ENCODE assay signal across 30 mouse cellular contexts in genomic region chr9:42279676-42280075, GRCm38 (mm10). TPM values are rescaled to one million over a fixed set of nuclear protein-coding genes. Genes with fewer than 3 reads are reported as not detected.
DNase-seq lines count a peak whose midpoint lies in the region; ATAC-seq and TF ChIP-seq lines count a peak whose summit lies in the region.
"Had no signal": no experiment of that assay in that cellular context is flagged by ENCODE, and none has a peak within 500 bp of the region (broad histone marks: within the 10 kb centered on the region; RNA-seq: fewer than 3 reads in every experiment).

No protein-coding gene starts in this region.

- H3K9me3 ChIP-seq in heart, embryonic 10.5 days: no peaks in the 10 kb centered on the region
- H3K9me3 ChIP-seq in forebrain, embryonic 13.5 days (replicated peaks): no peaks in the 10 kb centered on the region
- H3K9me3 ChIP-seq: embryonic facial prominence, embryonic 10.5 days; embryonic facial prominence, embryonic 15.5 days; forebrain, embryonic 12.5 days; hindbrain, embryonic 13.5 days had no signal

- no peaks in the 10 kb centered on the region for H3K36me3 ChIP-seq in heart, embryonic 10.5 days
- no peaks in the 10 kb centered on the region for H3K36me3 ChIP-seq in forebrain, embryonic 13.5 days (ENCODE audit: poor library complexity, severe bottlenecking)
- H3K36me3 ChIP-seq: embryonic facial prominence, embryonic 10.5 days; embryonic facial prominence, embryonic 15.5 days; forebrain, embryonic 12.5 days; hindbrain, embryonic 13.5 days; neural tube, embryonic 15.5 days had no signal

- 68% methylated on average over 4 of the region's 4 CpGs for WGBS in heart, embryonic 10.5 days
- WGBS in lung, adult 2 months: 44% methylated on average over 4 of the region's 4 CpGs
- 79% methylated on average over 4 of the region's 4 CpGs for WGBS in forebrain, embryonic 13.5 days

- ATAC-seq in neutrophil, adult 5-6 weeks (ENCODE audit: extremely low read depth, insufficient number of reproducible peaks, low FRiP score, poor library complexity, severe bottlenecking): peak; percentile 44; the same call in 1 of the 2 replicates
- ATAC-seq in forebrain, embryonic 13.5 days: no peak
- ATAC-seq: activated CD4-positive, CD25-positive, alpha-beta regulatory T cell, adult 4 months; intestine, embryonic 16.5 days had no signal

- H3K9ac ChIP-seq in forebrain, embryonic 13.5 days: no peak overlapping the region
- H3K9ac ChIP-seq: embryonic facial prominence, embryonic 15.5 days; forebrain, embryonic 12.5 days; hindbrain, embryonic 13.5 days; liver, embryonic 14.5 days; neural tube, embryonic 15.5 days had no signal

- no peaks in the 10 kb centered on the region for H3K4me1 ChIP-seq in heart, embryonic 10.5 days
- H3K4me1 ChIP-seq in lung, adult 2 months (ENCODE audit: control insufficient read depth, insufficient read depth, low read length): no peaks in the 10 kb centered on the region
- no peaks in the 10 kb centered on the region for H3K4me1 ChIP-seq in forebrain, embryonic 13.5 days
- H3K4me1 ChIP-seq: embryonic facial prominence, embryonic 10.5 days; embryonic facial prominence, embryonic 15.5 days; forebrain, embryonic 12.5 days; hindbrain, embryonic 13.5 days; neural tube, embryonic 15.5 days had no signal

- peak; percentile 30 for DNase-seq in heart, embryonic 10.5 days (ENCODE audit: low spot score)
- no peak for DNase-seq in heart, adult 18-20 months
- DNase-seq in lung, postnatal 10 days: peak; percentile 42
- no peak for DNase-seq in lung, adult 2 months
- DNase-seq in lung, postnatal 25 days (ENCODE audit: low spot score): peak; percentile 30
- DNase-seq in frontal cortex, postnatal 25 days (ENCODE audit: low spot score in 2 of 2): no peak
- DNase-seq: adrenal gland, postnatal 14 days; cerebellum, adult 2 months; cerebellum, postnatal 14 days; gastrocnemius, postnatal 36 days; heart, postnatal 4 days; kidney, adult 8-10 months; kidney, postnatal 10 days; layer of hippocampus, adult 9-11 months; midbrain, embryonic 14.5 days; right cerebral cortex, postnatal 25 days; spleen, adult 18-20 months; thymus, postnatal 14 days had no signal

- H3K4me2 ChIP-seq in forebrain, embryonic 13.5 days: no peak overlapping the region
- H3K4me2 ChIP-seq: embryonic facial prominence, embryonic 15.5 days; forebrain, embryonic 12.5 days; heart, embryonic 11.5 days; hindbrain, embryonic 13.5 days; neural tube, embryonic 15.5 days had no signal

- no peak overlapping the region for H3K4me3 ChIP-seq in heart, embryonic 10.5 days
- no peak overlapping the region for H3K4me3 ChIP-seq in lung, adult 2 months (replicated peaks; ENCODE audit: extremely low read depth, low read depth, low read length)
- no peak overlapping the region for H3K4me3 ChIP-seq in forebrain, embryonic 13.5 days
- H3K4me3 ChIP-seq: embryonic facial prominence, embryonic 10.5 days; embryonic facial prominence, embryonic 15.5 days; forebrain, embryonic 12.5 days; hindbrain, embryonic 13.5 days; neural tube, embryonic 15.5 days had no signal

- TF ChIP-seq POLR2A in lung, adult 2 months (IDR thresholded peaks at IDR 0.05; ENCODE audit: borderline replicate concordance, extremely low read depth, low read depth, low read length): no peak

- H3K27me3 ChIP-seq in heart, embryonic 10.5 days (ENCODE audit: insufficient read depth, poor library complexity, severe bottlenecking): no peaks in the 10 kb centered on the region
- no peaks in the 10 kb centered on the region for H3K27me3 ChIP-seq in forebrain, embryonic 13.5 days
- H3K27me3 ChIP-seq: CH12.LX; embryonic facial prominence, embryonic 15.5 days; hindbrain, embryonic 13.5 days; neural tube, embryonic 15.5 days had no signal

- TF ChIP-seq CTCF in lung, adult 2 months (IDR thresholded peaks at IDR 0.05; ENCODE audit: insufficient read depth, low read length): no peak

- H3K27ac ChIP-seq in heart, embryonic 10.5 days: no peak overlapping the region
- H3K27ac ChIP-seq in forebrain, embryonic 13.5 days: no peak overlapping the region
- H3K27ac ChIP-seq: embryonic facial prominence, embryonic 10.5 days; embryonic facial prominence, embryonic 15.5 days; forebrain, embryonic 12.5 days; hindbrain, embryonic 13.5 days; liver, embryonic 14.5 days; neural tube, embryonic 15.5 days had no signal

RNA-seq across cellular contexts. Expression of gene Sc5d, which starts 15.6 kb away (rescaled TPM):
- polyA plus RNA-seq in heart, embryonic 10.5 days (2016; fragmentation: Nextera tagmentation; extraction: Ambion mirVana): 51.5 and 58.1 TPM in 2 replicates
- 10 to 100 TPM; 14.8 to 19.5 TPM for total RNA-seq in heart, adult 18-20 months (2021)
- 32.9 and 73.6 TPM in 2 replicates for polyA plus RNA-seq in lung, adult 2 months (2012; rRNA removed)
- total RNA-seq in neutrophil, adult 5-6 weeks (2017): 71.3 and 81.2 TPM in 2 replicates
- 62.1 and 66.0 TPM in 2 replicates for polyA plus RNA-seq in forebrain, embryonic 13.5 days (2015; fragmentation: Nextera tagmentation; extraction: Ambion mirVana)

Comparison
In these comparisons a context has a peak if more than half of its experiments do, and no peak if none do; other contexts are left out.
1. DNase-seq: peak in heart, embryonic 10.5 days (single experiment), lung, postnatal 10 days (single experiment) and lung, postnatal 25 days (single experiment); none in heart, adult 18-20 months (0 of 2), lung, adult 2 months (single experiment) and frontal cortex, postnatal 25 days (0 of 2).